Mouse (Mus musculus) megakaryocyte progenitor cell, adult 5-6 weeks (primary cell): ENCODE measurements at regions not wholly inside any gene's neighbourhood (a gene's known extent, or its start where the extent isn't known, plus 50 kb on each side); places are given as distances from the start of the nearest gene placed in this dataset.

Experiments used
- ATAC-seq: replicated peaks from 2 replicates; pipeline ENCODE4 v1.8.0; 2016; ENCODE audit warnings: mild to moderate bottlenecking, moderate TSS enrichment, inconsistent platforms; ENCODE audit not compliant: poor library complexity

DNA sequence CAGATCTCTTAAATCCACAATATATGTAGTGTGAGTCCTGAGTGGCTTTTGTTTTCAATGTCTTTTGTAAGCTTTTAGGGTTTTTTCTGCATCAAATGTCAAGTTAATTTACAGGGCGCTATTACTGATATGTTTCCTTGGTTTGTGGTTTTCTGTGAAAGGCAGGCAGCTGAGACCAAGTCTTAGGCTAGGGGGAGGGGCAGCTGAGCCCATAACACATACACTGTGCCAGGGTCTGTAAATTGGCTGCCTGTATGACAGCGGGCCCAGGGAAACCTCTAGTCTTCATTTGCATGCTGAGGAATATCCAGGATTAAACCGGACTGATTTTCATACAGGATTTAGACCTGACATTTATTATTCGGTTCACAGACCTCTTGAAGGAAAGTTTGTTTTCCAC lies 353.2 kb upstream of the Tmem161b start:
- ATAC-seq: 0 out of 2 replicates have a peak, but pooled peaks have one; percentile 20

DNA sequence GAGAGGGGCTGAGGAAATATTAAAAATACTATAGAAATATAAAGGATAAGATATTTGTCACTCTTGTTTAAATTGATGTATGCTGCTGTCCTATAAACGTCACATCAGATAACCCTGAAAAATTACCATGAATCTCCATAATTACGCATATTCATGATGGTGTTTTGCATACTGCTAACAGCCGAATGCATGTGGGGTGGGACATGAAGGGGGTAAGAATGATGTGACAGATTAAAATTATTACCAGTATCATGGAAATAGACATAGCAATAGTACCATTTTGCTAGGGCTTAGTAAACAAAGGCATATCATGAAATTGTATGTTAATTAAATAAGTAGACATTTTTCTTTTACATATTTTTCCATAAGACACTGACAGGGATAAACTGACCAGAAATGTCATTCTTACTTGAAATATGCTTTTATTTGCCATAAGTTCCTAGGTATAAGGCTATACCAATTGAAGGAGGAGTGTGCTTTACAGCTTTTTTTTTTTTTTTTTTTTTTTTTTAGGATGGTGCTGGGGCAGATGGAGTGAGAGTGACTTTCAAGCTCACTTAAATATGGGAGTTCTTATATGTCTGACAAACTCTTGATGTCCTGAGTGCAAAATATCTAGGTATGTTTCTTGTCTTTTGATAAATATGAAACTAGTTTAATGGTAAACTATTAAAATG lies 349.8 kb upstream of the Tmem161b start:
- no peak for ATAC-seq

DNA sequence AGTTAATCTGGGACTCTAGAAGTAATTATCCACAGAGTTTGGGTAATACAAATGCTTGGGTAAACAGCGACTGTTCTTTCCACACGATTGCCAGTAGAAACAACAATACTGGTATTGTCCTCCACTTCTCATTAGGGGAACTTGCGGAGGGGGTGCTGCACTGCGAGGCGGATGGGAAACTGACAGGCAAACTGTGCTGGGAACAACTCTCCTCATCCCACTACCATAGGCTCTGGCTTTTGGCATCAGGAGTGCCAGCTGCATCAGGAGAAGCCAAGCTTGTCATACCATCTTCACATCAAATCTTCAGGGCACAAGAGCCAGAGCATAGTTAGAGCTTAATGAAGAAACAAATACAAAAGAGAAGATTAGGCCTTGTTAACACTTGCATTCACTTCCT lies 349.2 kb upstream of the Tmem161b start:
- no peak for ATAC-seq

DNA sequence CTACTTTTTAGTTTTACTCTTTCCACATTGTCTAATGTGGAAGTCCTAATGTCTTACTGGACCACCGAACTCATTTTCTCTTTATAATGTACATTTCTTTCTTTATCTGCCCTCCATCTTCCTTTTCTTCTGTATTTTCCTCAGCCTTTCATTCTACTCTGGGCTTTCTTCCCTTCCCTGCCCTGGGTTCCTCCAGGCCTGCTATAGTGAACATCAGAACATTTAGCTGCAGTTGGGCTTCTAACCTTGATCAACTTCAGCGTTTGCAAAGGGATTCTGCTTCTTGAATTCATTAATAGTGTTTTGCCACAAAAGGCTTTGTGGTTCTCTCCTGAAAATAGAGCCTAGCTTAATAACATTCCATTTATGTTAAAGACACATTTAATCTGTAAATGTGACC lies 342.5 kb upstream of the Tmem161b start:
- ATAC-seq: no peak

DNA sequence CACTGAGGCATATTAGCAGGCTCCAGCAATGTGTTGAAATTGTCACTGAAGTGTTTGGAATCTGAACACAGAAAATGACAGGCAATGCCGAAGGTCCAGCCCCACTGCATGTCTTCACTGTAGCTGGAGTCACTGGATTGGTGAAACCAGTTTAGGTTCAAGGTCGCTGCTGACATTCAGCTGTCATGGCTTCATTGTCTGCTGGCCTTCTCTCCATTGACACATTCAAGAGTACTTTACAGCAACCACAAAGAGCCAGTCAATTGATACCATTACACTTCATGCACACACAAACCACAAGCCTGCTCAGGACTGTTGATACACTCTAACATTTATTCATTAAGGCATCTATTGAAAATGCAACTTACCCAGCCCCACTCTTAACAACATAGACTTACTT lies 341.8 kb upstream of the Tmem161b start:
- ATAC-seq: no peak

DNA sequence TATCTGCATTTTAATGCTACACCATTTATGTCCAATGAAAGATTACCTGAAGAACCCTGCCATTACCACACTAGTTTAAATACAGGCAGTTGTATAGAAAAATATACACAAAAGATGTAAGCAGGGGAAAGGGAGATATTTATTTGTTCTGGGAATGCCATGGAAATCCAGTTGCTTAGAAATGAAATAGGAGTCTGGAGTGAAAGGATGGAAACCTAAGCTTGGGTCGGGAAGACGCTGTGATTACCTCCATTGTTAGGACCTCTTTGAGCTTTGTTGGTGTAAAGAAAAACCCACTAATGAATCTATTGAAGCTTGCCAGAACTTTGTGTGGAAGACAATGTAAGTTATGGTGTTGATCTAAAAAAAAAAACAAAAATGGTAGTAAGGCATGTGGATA lies 341.3 kb upstream of the Tmem161b start:
- ATAC-seq: no peak

DNA sequence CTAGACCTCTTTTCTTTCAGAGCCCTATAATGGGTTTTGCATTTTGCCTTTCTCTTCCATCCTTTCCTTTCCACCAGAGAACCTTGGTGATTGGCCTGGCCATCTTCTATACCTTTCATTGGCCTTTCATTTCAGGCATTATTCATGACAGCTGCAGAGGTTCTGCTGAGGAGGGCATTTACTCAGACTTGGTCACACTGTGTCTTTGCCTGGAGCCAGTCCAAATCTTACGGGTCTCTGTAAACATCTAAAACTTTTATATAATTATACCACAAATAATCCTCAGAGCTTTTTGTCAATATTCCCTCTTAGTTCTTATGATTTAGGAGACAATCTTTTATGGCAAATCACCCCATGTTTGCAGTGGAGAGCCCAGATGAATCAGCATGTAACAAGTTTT lies 339.3 kb upstream of the Tmem161b start:
- ATAC-seq: no peak

DNA sequence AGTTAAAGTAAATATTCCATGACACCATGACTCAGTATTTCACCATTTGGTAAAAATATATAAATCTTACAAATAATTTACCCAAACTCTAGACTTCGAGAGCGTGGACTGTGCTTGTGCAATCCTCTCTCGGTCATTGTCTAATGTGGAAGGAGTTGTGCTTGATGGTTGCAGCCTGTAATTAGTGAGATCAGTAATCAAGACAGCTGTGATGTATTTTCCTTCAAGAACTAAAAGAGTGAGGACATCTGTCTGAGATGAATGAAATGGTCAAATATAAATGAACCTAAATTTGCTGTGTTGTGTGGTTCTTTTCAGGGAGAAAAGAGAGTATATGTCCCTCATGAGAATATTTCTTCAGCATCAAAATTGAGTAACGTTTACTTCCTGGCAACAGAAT lies 338.3 kb upstream of the Tmem161b start:
- ATAC-seq: no peak

DNA sequence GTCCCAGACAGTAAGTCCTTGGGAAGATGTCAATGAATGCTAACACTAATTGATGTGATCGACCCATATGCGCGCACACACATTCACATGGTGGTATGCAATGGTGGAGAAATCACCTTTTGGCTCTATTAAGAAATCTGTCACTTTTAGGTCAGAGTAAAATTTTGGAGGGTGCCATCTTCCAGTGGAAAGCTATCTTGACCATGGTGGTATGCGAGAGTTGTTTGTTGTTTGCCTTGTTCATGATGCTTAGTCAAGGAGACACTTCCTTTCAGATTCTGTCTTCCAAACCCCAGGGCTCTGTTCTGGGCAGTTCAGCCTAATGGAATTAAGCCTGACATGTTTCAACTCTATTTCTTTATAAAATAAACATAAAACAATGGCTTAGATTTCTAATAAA lies 337.9 kb upstream of the Tmem161b start:
- no peak for ATAC-seq

DNA sequence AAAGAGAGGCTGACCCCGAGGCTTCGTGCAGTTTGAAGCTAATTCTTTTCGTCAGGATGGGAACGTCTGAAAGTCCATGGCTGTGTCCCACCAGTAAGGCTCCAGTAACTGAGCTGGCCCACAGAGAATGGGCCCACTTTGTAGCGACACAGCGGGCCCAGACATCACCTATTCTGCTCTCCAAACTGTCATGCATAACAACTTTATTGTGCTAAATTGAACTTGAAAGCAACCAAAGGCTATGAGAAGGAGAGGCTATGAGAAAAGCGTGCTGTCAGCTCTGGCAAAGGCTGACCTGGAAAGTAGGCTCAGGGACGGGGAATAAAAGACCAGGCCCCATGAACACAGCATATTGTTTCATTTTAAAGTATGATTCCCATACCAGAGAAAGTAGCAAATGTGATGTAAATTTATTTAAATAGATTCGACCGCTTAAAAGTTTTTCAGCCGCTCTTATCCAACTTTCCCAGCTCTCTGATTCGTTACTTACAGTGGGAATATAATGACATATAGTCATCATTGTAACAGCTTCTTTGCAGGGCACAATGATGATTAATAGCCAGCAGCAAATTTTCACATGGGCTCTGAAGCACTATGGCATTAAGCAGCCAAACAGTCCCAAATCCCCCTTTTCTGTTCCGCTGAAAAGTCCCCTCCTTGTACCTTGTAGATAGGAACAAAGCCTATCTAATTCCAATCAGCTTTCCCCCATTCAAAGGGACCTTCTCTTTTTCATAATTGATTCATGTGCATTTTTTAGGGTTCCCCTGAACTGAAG lies 337.1 kb upstream of the Tmem161b start:
- no peak for ATAC-seq

DNA sequence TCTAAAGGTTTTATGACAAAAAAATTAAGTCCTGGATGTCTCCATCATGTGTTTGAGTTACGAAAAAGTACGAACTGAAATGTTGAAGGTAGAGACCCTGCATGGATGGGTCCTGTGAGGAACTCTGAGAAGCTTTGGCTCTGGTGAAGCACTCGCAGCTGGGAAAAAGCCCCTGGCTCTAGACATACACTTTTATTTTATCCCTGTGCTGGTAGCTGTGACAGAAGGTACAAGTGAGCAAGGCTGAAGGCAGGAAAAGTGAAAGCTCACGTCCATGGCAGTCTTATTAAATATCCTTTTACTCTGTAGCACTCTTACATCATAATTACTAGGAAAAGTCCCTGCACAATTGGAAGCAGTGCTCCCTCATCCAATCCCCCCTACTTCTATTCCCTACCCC lies 336.4 kb upstream of the Tmem161b start:
- no peak for ATAC-seq

DNA sequence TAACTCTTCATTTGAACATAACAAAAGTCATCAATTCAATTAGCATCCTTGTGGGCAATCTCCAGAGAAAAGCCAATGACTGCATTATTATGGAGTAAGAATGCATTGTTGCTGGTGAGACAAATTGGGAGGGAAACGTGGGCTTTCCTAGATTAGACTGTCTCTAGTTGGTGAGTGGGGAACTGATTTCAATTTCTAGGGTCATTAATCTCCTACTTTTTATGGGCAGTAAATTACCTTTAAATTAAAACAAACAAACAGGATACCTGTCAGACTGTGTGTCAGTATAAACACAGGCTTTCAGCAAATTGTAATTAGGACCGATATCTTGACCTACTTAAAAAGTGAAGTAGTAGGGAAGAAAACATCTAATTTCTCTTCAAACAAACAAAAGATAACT lies 307.4 kb upstream of the Tmem161b start:
- no peak for ATAC-seq

DNA sequence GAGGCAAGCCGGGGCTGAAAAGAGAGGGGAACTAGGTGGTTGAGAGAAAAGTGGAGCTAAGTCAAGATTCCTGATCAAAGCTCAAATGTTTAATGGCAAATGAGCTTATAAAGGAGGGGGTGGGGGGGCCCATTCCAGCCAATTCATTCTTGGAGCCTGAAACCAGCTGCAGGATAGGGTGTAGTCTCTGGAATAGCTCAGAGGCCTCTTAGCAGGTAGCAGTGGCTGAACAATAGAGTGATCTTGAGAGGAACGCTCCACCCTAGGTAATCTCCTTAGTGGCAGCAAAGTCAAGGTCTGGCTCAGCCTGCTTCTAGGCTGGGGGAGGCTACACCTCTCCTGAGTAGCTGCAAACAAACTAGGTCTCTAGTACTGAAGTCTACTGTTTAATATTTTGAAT lies 289.3 kb upstream of the Tmem161b start:
- ATAC-seq: no peak

DNA sequence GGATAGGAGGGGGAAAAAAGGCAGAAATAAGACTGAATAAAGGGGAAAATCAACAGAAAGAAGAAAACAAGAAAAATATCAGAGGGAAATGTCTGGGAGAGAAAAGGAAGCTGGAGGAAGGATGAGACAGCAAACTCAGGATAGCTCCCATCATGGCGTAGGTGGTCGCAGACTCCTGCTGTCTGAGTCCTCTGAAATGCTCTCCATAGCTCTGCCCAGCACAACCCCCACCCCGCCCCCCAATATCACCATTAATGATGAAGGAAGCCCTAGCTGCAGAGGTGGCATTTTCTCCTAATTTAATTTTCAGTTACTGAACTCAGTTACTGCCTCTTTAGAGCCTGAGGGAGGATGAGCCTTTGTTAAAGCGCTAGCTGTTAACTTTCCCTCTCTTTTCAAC lies 275.6 kb upstream of the Tmem161b start:
- no peak for ATAC-seq

DNA sequence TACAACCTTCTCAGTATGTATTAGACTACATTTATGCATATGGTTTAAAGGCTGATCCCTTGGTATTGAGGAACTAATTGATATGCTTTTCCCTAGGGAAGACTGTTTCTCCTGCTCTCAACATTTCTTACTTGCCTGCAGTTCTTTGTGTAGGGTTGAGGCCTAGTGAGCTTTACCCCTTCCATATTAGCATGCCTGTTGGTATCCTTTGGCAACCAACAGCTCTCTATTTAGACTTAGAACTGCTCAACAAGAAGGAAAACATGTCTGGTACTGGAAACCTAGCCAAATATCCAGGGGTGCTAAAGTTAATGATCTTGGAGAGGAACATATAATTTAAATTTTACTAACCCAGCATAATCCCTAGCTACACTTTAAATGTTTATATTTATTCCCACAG lies 270.9 kb upstream of the Tmem161b start:
- no peak for ATAC-seq

DNA sequence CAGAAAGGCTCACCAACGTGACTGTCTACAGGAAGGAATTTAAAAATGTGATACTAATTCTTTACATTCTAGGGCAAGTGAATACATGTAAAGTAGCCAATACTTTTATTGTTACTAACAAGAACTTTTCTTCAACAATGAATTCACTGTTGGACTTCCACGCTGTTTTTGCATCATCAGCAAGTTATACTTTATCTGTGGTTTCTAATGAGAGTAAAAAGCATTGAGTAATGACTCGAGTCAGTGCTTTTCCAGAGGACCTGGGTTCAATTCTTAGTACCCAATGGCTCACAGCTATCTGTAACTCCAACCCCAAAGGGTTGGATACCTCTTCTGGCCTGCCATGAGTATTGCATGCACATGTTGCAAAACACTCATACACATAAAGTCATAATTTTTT lies 270.3 kb upstream of the Tmem161b start:
- no peak for ATAC-seq

DNA sequence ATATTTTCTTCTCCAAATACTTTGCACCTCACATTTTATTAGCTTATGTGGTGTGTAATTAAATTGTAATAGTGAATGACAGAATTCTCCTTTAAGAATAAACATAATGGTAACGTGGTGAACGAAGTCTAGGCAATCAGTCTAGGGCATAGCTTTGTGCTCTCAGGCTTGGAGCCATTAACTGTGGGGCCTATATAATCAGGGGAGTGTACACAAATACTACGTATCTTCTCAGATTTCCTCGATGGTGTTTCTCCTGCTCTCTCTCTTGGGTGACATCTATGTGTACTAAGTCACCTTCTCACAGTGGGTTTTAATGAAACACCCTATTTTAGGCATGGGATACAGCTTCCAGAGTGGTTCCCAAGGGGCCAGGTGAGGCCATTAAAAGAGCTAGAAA lies 269.7 kb upstream of the Tmem161b start:
- ATAC-seq: no peak

DNA sequence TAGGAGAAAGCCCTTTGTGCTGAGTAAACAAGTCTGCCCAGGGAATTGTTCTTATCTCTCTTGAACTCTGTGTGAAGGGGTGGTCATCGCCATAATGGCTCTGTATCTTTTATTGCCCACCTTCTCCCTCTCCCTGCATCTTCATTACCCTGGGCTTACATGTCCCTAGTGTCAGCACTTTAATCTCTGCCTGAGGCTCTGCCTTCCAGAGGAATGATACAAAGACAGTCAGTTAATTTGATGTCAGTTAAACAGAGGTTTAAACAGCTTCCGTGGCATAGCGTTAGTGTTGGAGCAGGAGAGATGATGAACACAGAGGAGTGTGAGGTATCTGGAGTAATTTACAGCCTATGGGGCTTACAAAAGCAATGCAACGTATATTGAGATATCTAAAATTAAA lies 269.2 kb upstream of the Tmem161b start:
- no peak for ATAC-seq

DNA sequence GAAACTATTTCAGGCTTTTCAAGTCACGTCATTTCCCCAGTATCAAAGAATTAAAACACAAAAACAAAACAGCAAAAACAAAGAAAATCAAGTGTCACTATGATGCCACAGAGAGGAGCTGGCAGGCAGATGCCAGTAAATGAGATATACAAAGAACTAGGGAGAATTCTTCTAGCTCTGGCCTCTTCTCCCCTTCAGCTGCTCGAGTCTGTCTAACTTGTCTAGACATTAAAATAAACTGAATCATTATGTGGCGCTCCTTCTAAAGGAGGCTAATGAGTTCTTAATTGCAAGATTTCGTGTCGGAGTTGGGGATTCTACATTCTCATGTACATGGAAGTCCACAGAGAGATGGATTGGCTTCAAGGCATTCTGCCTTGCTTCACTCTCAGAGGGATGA lies 266.4 kb upstream of the Tmem161b start:
- no peak for ATAC-seq

DNA sequence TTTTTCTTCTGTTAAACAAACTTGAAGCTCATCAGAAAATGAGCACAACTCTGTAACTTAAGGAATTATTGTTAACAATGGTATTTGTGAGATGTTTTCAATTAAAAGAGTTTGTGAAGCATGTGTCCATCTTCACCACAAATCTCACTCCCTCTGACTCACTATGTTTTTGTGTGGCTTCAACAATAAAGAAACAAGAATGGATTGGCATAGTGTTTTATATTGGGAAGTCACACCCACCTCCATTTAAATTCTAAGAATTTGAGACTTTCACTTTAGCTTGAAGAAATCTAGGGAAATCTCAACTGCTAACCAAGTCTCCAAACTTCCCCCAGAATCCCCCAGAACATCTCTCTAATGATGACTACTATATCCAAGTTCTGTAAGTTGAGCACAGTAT lies 243.6 kb upstream of the Tmem161b start:
- ATAC-seq: no peak

DNA sequence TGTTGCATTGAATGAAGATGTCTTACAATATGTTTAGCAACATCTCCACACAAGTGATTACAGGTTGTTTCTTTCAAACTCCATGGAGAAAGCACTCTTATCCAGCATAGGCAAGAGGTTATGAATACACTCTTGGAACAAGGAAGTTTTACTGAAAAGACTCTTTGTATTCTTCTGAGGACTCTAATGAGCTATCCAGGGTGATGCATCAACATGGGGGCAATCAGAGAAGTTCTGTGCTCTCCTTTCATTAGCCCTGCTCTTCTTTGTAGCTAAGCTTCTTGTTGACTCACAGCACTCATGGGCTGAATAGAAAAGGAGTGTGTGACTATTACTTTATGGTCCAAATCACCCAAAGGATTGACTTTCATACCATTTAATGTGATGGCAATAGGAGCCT lies 242.6 kb upstream of the Tmem161b start:
- no peak for ATAC-seq

DNA sequence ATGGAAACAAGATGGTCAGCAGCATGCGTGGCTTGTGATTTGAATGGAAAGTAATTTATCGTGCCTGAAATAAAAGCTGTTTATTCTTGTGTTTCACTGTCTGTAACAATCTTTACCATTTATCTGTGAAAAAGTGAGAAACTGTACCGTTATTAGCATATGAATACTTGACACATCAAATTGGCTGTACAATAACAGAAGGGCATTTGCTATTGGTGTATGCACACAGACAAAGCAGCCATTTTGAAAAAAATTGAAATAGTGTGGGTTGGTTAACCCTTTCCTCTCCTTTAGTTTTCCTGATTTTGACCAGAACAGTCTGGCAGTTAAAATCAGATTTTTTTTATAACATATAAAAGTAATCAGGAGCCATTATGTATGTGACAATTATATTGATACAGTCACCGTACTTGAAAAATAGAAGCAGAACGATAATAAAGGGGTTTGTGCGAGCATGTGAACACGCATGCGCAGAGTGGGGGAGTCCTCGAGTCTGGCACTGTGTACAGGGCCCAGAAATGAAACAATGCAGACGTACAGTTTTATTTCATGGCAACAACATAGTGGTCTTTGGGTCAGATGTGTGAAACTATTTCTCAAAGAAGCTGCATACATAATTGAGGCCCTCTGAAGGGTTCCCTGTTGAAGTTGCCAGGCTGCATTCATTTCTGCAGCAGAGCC lies 237.3 kb upstream of the Tmem161b start:
- no peak for ATAC-seq
